Mouse (Mus musculus) cerebellum, postnatal 14 days (tissue): ENCODE data around the gene Odf3l2.

Experiments
- DNase-seq, 2 experiments: peaks; one replicate each; pipeline ENCODE4 v3.0.0; 2021; ENCODE audit warnings: mixed read lengths in 2 of 2

Odf3l2 gene

GRCm38 (mm10) chr10:79645711-79646110 lies at the start of gene Odf3l2:
Gene Odf3l2, minus strand, starts transcription at chr10:79645738.
- DNase-seq, result no peak

GRCm38 (mm10) chr10:79694379-79694655 lies 48.8 kb upstream of the Odf3l2 start:
- peak; percentile 70 to 71 for DNase-seq

DNA sequence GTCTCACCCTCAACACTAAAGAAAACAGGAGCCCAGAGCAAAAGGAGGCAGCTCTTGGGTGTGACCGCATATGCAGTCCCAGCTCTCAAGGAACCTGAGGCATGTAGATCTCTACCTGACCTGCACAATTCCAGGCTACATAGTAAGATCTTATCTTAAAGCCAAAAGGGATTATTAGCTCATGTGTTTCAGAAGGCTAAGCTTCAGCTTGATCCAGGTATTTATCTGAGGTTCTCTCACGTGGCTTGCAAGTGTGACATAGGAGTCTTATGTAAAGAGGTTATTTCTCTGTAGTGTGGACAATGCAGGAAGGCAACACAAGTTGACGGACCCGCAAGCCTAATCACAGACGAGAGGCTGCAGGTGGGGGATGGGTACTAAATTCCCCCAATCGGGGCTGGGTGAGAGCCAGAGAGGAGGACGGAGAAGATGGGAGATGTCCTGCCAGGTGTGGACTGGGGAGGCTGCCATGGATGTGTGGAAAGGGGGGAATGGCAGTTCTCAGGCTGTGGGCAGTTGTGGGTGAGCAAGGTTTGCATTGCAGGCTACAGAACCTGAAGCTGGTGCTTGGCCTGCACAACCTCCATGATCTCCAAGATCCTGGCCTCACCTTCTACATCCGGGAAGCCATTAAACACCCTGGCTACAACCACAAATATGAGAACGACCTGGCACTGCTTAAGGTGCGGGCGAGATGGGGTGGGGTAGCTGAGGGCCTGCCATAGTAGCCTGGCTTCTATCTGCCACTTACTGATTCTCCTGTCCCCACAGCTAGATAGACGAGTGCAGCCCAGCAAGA lies 48.2 kb upstream of the Odf3l2 start:
- DNase-seq, result peak; percentile 41 to 67

GRCm38 (mm10) chr10:79691986-79692548 lies 46.5 kb upstream of the Odf3l2 start:
- peak in 1 of 2 experiments; percentile 65 for DNase-seq

DNA sequence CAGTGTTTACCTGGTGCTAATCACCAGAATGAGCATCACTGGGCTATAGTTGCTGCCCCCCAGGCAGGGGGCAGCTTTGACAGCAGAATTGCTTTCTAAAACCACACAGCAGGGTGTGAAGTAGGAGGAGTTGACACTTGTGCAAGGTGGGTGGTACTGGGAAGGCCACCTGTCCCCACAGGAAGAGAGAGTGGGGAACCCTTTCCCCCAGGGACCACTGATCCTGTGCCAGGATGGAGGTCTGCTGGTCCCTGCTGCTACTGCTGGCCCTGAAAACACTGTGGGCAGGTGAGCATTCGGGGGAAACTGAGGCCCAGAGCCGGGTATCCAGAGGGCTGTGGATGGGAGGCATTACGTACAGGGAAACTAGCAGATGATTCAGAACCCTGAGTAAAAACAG lies 43.6 kb upstream of the Odf3l2 start:
- DNase-seq, result peak in 1 of 2 experiments; percentile 34

DNA sequence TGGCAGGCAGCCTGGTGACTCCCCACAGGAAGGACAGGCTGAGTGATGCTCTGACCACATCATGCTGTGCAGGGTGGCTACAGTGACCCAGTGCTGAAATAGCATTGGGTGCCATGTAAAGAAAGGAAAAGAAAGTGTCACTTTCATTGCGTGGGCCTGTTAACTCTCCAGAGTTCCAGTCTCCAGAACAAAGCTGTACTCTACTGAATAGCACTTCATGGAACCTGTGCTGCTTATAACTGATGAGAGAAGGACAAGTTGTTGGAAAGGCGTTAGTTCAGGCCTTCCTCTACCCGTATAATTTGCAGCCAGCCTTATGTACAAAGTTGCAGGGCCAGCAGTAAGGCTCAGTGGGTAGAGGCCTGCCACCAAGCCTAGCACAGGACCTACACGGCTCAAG lies 43.2 kb upstream of the Odf3l2 start, which contains the start of gene Gzmm:
Gene Gzmm (plus strand): TSS at position 301 of the 400 bp plus-strand sequence.
- DNase-seq, result no peak

DNA sequence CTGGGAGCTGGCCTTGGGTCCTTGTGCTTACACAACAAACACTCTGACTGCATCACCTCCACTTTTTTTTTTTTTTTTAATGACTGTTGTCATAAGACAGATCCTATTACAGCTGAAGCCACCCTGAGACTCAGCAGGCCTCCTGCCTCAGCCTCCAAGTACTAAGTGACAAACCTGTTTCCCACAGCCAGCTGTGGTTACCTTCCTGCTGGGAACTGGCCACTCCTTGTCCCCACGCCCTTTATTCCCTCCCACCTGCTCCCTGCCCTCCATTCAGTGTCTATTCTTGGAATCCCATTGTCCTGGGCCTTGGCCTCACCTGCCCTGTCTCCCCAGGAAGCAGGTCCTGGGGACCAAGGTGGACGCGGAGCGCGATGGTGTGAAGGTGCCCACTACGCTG lies 42.0 kb upstream of the Odf3l2 start:
- no peak for DNase-seq

GRCm38 (mm10) chr10:79686691-79687090 lies 41.2 kb upstream of the Odf3l2 start:
- DNase-seq, result no peak

- no peak for DNase-seq
These were observed 40.7 kb upstream of the Odf3l2 start for GRCm38 (mm10) chr10:79686219-79686618.

DNA sequence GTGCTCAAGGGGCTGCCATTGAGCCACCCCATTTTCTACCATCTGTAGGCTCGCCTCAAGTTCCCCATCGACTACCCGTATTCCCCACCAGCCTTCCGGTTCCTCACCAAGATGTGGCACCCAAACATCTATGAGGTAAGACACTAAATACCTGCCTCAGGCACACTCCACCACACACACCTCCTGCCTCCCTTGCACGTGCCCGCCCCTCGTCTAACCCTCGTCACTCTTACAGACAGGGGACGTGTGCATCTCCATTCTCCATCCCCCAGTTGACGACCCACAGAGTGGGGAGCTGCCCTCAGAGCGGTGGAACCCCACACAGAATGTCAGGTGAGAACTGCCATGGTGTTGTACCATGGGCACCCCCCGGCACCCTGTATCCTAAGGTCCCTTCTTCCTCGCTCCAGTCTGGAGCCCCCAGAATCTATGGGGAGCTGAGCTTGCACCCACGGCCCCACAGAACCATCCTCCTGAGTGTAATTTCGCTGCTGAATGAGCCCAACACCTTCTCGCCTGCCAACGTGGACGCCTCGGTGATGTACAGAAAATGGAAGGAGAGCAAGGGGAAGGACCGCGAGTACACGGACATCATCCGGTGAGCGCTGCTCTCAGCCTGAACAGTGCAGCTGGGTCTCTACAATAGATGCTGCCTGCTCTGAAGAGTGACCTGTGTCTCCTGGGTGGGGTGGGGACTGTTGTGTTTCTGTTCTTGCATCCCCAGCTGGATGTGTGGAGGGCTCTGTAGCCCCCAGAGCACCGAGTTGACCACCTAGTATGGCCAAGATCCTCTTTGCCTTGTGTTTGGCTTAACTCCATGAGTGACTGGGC lies 39.4 kb upstream of the Odf3l2 start:
- DNase-seq, result no peak

- no peak for DNase-seq
These were observed 38.4 kb upstream of the Odf3l2 start for GRCm38 (mm10) chr10:79683726-79684640.

DNA sequence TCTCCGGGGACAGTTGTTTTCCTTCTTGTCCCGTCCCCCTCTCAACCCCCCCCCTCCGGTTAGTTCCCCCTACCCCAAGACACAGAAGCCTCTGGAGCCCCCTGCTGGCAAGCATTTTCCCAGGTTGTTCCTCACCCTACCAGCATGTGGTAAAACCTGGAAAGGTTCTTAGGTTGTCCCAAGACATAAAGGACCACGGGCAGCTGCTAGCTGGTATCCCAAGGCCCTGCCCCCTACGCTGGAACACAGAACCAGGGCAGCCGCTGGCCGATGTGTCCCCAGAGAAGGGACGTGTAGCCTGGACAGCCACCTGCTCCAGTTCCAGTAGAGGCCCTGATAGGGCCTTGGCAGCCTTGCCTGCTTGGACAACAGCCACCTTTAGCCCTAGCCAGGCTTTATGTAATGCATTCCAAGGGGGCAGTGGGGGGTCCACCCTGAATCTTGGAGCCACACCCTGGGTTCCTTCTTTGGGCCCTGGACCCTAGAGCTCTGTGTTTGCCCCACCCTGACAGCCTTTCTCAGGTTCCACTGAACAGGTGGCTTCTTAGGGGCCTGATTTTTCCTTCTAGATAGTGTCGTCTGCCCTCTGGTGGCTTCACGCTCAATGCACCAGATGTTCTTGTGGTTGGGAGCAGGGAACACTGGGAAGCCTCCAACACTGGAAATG lies 37.5 kb upstream of the Odf3l2 start:
- peak; percentile 65 to 77 for DNase-seq

DNA sequence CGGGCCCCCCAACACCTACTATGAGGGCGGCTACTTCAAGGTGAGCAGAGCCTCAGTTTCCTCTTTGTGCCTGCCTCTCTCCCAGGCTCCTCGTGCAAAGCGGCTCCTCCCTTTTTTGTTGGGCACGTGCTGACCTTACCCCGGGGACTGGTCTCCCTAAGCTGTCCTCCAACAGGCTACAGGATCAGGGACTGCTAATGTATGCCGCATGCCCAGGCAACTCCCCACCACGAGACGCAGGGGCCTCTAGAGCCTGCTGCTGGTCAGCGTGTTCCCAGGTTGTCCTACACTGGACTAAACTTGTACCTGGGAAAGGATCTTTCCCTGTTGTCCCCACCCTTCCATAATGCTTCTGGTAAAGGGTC lies 37.0 kb upstream of the Odf3l2 start:
- DNase-seq, result peak; percentile 47

DNA sequence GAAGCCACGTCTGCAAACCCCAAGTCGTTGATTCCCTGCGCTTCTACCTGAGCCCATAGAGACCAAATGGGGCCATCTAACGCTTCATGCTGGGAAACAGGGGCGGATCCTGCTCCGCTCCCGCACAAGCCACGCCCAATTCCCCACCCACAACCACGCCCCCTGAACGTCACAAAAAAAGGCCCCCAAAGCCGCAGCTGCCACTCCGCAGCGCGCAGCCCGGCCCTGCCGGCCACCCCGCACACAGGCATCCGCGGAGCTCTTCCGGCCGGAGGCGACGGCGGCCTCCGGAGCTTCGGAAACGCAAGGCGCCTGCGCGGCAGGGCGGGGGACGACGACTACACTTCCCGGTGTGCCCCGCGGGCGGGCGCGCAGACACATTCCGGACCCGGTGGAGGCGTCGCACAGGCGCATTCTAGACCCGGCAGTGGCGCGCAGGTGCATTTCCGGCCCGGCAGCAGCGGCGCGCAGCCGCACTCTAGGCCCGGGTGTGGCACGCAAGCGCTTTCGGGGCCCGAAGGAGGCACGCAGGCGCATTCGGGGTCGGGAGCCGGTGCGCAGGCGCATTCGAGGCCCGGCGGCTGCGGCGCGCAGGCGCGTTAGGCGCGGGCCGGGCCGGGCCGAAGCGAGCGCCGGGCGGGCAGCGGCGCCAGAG lies 36.2 kb upstream of the Odf3l2 start, which contains the start of gene Cdc34:
Gene Cdc34 (plus strand): TSS at position 605 of the 655 bp plus-strand sequence.
- DNase-seq, result peak; percentile 98 to 99

DNA sequence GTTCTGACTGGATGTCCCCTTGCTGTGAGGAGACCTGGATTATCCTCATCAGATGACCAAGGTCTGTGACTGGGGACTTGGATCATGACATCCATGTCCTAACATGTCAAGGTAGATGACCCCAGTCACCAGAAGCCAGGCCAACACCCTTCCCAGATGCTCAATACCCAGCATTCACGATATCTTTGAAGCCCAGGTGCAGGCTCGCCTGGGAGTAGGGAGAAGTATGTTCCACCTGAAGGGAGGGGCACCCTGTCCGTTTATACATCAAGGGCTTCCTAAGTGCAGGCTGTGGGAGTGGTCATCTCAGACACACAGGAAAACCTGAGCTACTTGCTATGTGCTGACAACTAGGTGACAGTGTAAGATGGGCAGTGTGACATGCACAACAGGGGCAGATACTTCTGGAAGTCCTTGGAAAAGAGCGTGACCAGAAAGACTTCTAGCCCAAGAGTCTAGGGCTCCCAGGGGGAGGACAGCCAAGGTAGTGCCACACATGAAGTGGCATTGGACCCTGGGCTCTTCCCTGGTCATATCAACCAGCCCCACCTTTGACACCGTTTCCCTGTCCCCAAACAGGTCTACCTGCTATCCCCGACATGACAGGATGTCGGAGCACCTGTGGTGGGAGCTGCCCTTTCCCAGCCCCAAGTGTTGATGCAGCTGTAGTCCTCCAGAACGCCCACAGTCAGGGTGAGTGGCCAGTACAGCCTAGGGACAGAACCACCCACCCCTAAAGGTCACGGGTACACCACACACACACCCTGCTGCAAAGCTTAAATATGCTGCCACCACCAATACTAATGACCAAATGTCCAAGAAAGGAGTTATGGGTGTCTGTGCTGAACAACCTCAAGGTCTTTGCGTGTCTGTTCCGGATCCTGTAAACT lies 35.3 kb upstream of the Odf3l2 start:
- DNase-seq, result peak; percentile 42 to 50

GRCm38 (mm10) chr10:79675346-79676035 lies 30.0 kb upstream of the Odf3l2 start:
- DNase-seq, result no peak

GRCm38 (mm10) chr10:79673054-79673453 lies 27.5 kb upstream of the Odf3l2 start:
- DNase-seq, result no peak

DNA sequence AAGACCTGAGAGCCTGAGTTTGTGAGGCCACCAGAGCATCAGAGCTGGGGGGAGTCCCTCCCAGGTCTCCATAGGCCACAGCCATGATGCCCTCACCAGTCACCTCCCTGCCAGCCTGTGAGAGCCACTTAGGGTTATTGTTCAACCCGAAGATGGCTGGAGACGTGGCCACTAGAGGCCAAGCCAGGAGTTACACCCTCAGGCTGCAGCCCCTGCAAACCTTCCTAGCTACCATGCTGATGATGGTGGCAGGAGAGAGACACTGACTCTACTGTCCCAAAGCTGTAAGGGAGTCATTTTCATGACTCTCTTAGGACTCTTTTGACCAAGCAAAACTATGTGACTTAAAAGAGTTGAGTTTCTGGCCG lies 26.5 kb upstream of the Odf3l2 start:
- no peak for DNase-seq

DNA sequence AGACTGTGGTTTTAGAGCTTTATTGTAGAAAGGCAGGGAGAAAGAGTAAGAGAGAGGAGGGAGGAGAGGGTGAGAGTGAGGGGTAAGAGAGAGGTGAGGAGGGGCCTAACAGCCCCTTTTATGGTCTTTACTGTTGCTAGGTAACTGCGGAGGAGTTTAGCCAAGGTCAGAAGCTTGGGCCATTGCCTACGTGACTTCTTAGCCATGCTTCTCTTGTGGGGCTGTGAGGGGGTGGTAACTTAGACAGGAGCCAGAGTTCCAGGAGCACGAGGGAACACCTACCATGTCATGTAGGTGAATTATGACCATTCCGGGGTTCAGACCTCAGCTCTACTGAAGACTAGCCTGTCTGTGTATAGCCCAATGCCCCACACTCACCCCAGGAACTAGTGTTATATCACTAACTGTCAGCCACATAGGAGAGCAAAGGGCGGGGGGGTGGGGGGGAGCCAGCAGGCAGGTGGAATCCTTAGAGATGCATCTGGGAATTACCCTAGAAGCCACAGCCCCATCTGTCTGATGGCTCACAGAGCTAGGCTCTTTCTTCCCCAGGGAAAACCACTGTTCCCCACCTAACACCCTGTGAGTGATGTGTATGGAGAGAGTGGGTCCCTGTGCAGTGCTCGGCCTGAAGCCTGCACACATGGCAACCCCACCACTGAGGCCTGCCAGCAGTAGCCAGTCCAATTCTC lies 26.0 kb upstream of the Odf3l2 start:
- no peak for DNase-seq
